Mouse (Mus musculus) macrophage (primary cell): Measurements from ENCODE around the gene Fstl5. TPM values are rescaled to one million over a fixed set of nuclear protein-coding genes. Genes with fewer than 3 reads are reported as not detected.
"Not testable (repeated sequence)": the region's sequence is repeated elsewhere in the genome, so short reads cannot be mapped to it uniquely, and the experiment has no call there.

Experiments
- H3K27ac ChIP-seq: fragments of 350-480 bp; formaldehyde crosslinking; 2 replicates; pipeline ENCODE4 v1.9.0; 2021
- H3K36me3 ChIP-seq: fragments of 350-480 bp; formaldehyde crosslinking; 2 replicates; pipeline ENCODE4 v1.9.0; 2021; ENCODE audit errors: inconsistent target
- H3K4me3 ChIP-seq: fragments of 350-480 bp; formaldehyde crosslinking; 2 replicates; pipeline ENCODE4 v1.9.0; 2021; ENCODE audit errors: inconsistent target
- H3K79me2 ChIP-seq: fragments of 350-480 bp; formaldehyde crosslinking; 2 replicates; pipeline ENCODE4 v1.9.0; 2021; ENCODE audit errors: inconsistent target
- WGBS: methylation state at CpG from one replicate; pipeline ENCODE4 v1.1.7; 2026; ENCODE audit warnings: inconsistent platforms; ENCODE audit not compliant: missing documents; 5-methylcytosine and 5-hydroxymethylcytosine counted together
- polyA plus RNA-seq: library from polyadenylated mRNA; stranded (reverse); fragments of 250-400 nt; gene quantifications from 3 replicates; pipeline ENCODE4 v1.2.4, GENCODE M21; 2018; ENCODE audit warnings: inconsistent platforms

The Fstl5 gene
- polyA plus RNA-seq, 1 experiment from 2014 or later, result not detected

DNA sequence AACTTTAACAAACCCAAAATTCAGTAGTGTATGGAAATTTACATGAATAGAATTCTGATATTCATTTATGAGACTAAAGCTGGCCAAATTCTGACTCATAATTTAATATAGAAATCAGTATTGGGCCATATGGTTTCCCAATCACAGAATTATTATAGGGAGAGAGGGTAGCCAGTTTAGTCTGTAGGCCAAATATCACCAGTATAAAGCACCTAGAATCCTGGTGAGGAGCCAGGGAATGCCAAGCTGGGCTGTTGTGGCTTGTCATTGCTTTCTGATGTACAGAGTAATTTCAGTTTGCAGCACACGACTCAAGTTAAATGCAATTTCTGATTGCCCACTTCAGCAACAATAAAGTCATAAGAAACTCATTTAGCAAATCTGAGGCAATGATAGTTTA, 248.4 kb downstream of the Fstl5 start:
- no peak overlapping the region for H3K27ac ChIP-seq
- H3K79me2 ChIP-seq, result no peaks in the 10 kb centered on the region
- WGBS, result 88% methylated on average over 1 of the region's 1 CpGs
- no peak overlapping the region for H3K4me3 ChIP-seq
- no peaks in the 10 kb centered on the region for H3K36me3 ChIP-seq

DNA sequence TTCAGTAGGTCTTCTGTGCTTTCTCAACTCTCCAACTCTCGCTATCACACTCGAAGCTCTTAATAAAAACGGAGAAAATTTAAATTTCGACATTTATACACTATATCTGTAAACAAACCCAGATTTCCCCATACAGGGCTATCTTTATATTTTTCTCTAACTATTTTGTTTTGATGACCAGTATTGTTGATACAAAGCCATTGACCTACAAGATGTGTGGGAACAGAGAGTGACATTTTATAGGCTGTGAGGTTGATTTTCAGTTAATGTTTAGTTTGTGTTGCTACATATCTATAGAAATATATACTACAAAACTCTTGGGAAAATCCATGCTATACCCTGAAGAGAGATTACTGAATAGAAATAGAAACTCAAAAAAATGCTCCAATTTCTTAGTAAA, 262.9 kb downstream of the Fstl5 start:
- Histone ChIP-seq H3K36me3 (no peaks in the 10 kb centered on the region), H3K4me3 (no peak overlapping the region), H3K27ac (no peak overlapping the region), H3K79me2 (no peaks in the 10 kb centered on the region)
- WGBS, result 85% methylated on average over 4 of the region's 4 CpGs

DNA sequence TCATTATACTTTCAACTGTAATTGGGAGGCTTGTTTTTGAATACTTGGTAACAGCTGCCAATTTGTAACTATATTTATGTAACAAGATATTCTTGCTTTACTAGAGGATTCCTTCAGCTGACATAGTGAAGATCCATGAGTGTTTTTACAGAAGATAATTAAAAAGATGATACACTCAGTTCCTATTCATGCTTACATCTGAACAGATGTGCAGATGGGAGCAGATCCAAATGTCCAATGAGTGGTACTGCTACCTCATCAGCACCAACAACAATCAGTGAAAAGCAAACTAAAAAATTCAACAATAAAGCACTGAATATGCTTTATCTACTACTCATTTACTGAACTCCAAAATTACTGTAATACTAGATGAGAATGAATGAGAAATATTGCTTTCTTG, 292.9 kb downstream of the Fstl5 start:
- Histone ChIP-seq H3K4me3 (no peak overlapping the region), H3K36me3 (no peaks in the 10 kb centered on the region), H3K79me2 (no peaks in the 10 kb centered on the region), H3K27ac (no peak overlapping the region)

- 92% methylated on average over 4 of the region's 4 CpGs for WGBS
- H3K4me3 ChIP-seq, result no peak overlapping the region
- no peaks in the 10 kb centered on the region for H3K79me2 ChIP-seq
- H3K27ac ChIP-seq, result no peak overlapping the region
- H3K36me3 ChIP-seq, result no peaks in the 10 kb centered on the region
Measured at GRCm38 (mm10) chr3:76369910-76370309, 295.8 kb downstream of the Fstl5 start.

DNA sequence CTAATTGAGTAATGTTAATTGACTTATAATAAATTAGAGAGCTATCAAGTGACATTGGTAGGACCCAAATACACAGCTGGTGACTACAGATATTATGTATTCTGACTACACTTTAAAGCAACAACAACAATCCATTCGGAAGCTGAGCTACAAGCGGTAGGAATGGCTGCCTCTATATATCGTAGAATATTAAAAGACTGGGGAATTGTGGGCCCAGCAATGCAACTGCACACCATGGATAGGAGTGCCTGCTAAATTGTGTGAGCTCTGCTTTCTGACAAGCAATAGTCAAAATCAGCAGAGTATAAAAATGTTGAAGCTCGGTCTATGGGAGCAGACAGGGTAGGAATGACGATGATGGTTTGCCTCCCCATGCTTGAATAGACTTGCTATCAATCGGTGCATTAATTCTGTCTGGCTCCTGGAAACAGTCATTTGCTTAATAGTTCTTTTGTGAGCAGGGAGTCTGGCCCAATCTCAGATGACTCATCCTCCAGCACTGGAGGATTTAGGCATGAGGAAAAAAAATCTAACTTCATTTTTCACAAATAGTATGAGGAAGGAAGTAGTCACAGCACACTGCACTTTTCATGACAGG, 354.8 kb downstream of the Fstl5 start:
- no peaks in the 10 kb centered on the region for H3K79me2 ChIP-seq
- no peak overlapping the region for H3K4me3 ChIP-seq
- no peaks in the 10 kb centered on the region for H3K36me3 ChIP-seq
- H3K27ac ChIP-seq, result no peak overlapping the region
- 88% methylated on average over 6 of the region's 6 CpGs for WGBS

GRCm38 (mm10) chr3:76467229-76467874, 393.3 kb downstream of the Fstl5 start:
- Histone ChIP-seq H3K4me3 (no peak overlapping the region), H3K36me3 (no peaks in the 10 kb centered on the region), H3K79me2 (no peaks in the 10 kb centered on the region), H3K27ac (no peak overlapping the region)

- H3K79me2 ChIP-seq, result no peaks in the 10 kb centered on the region
- WGBS, result 45% methylated on average over 1 of the region's 1 CpGs
- no peak overlapping the region for H3K4me3 ChIP-seq
- H3K36me3 ChIP-seq, result no peaks in the 10 kb centered on the region
- no peak overlapping the region for H3K27ac ChIP-seq
Measured at GRCm38 (mm10) chr3:76468147-76468546, 394.1 kb downstream of the Fstl5 start.

GRCm38 (mm10) chr3:76507891-76508290, 433.8 kb downstream of the Fstl5 start:
- H3K36me3 ChIP-seq, H3K4me3 ChIP-seq, H3K27ac ChIP-seq, H3K79me2 ChIP-seq: not testable (repeated sequence)
- WGBS, result 92% methylated on average over 3 of the region's 3 CpGs

GRCm38 (mm10) chr3:76508811-76509210, 434.7 kb downstream of the Fstl5 start:
- WGBS, result 95% methylated on average over 14 of the region's 14 CpGs
- Histone ChIP-seq H3K27ac (no peak overlapping the region), H3K36me3 (no peaks in the 10 kb centered on the region), H3K4me3 (no peak overlapping the region), H3K79me2 (no peaks in the 10 kb centered on the region)

GRCm38 (mm10) chr3:76567346-76567745, 493.3 kb downstream of the Fstl5 start:
- Histone ChIP-seq H3K36me3 (no peaks in the 10 kb centered on the region), H3K79me2 (no peaks in the 10 kb centered on the region), H3K4me3 (no peak overlapping the region), H3K27ac (no peak overlapping the region)

DNA sequence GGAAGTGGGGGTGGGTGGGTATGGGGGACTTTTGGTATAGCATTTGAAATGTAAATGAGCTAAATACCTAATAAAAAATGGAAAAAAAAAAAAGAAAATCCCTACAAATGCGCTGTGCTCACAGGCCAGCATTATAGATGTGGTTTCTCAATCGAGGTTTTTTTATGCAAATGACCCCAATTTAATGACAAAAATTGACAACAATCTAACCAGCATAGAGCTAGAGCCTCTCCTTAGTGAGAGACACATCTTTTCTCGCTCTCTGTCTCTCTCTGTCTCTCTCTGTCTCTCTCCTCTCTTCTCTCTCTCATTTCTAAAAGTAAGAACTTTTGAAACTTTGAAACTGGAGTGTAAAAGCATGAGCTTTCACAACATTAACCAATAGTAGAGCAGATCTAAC, 498.4 kb downstream of the Fstl5 start:
- H3K36me3 ChIP-seq, result no peaks in the 10 kb centered on the region
- H3K4me3 ChIP-seq, result no peak overlapping the region
- H3K27ac ChIP-seq, result no peak overlapping the region
- H3K79me2 ChIP-seq, result no peaks in the 10 kb centered on the region
- WGBS, result 58% methylated on average over 3 of the region's 3 CpGs

GRCm38 (mm10) chr3:76572920-76573541, 499.0 kb downstream of the Fstl5 start:
- WGBS, result 82% methylated on average over 3 of the region's 3 CpGs
- Histone ChIP-seq H3K27ac (no peak overlapping the region), H3K79me2 (no peaks in the 10 kb centered on the region), H3K4me3 (no peak overlapping the region), H3K36me3 (no peaks in the 10 kb centered on the region)

GRCm38 (mm10) chr3:76593148-76593547, 519.1 kb downstream of the Fstl5 start:
- no peak overlapping the region for H3K4me3 ChIP-seq
- 76% methylated on average over 4 of the region's 4 CpGs for WGBS
- H3K79me2 ChIP-seq, result no peaks in the 10 kb centered on the region
- no peaks in the 10 kb centered on the region for H3K36me3 ChIP-seq
- no peak overlapping the region for H3K27ac ChIP-seq

DNA sequence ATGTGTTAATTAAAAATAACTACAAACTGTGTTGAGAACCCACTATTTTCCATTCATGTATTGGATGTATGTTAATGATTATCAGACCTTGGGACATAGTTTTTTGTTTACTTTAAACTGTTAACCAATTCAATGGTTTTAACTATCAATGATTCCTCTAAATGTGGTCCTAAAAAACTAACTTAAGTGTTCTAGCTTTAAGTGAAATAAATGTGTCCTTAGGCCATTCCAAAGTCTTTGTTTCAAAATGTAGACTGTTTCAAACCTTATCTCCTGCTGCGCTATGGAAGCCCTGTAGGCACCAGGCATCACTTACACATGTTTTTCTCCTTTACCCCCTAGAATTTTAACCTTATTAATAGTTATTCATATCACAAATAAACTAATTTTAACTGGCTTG, 546.0 kb downstream of the Fstl5 start:
- Histone ChIP-seq H3K4me3 (no peak overlapping the region), H3K27ac (no peak overlapping the region), H3K79me2 (no peaks in the 10 kb centered on the region), H3K36me3 (no peaks in the 10 kb centered on the region)
- 94% methylated on average over 1 of the region's 1 CpGs for WGBS

- no peak overlapping the region for H3K27ac ChIP-seq
- H3K36me3 ChIP-seq, result no peaks in the 10 kb centered on the region
- no peak overlapping the region for H3K4me3 ChIP-seq
- no peaks in the 10 kb centered on the region for H3K79me2 ChIP-seq
- WGBS, result 71% methylated on average over 1 of the region's 1 CpGs
Measured at GRCm38 (mm10) chr3:76654243-76654642, 580.2 kb downstream of the Fstl5 start.

DNA sequence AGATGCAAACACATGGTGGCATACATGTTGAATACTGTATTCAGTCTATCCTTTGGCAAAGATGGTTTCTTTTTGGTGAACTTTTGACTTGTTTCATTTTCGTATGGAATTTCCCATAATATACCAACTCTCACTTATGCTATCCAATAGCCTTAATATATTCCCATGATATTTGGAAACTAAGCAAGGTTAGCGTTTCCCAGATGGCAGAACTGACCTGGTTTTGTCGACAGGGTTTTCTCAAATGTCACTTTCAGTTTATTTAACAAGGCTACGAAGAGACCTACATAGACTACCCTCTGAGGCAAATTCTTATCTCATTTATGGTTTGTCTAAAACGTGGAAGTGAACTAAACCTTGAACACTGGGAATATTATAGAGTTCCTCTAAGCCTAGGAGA, 596.8 kb downstream of the Fstl5 start:
- H3K4me3 ChIP-seq, result no peak overlapping the region
- no peak overlapping the region for H3K27ac ChIP-seq
- H3K36me3 ChIP-seq, result no peaks in the 10 kb centered on the region
- H3K79me2 ChIP-seq, result no peaks in the 10 kb centered on the region
- 71% methylated on average over 5 of the region's 5 CpGs for WGBS
